Mouse (Mus musculus): ENCODE data around the gene Vps35l. TPM values are rescaled to one million over a fixed set of nuclear protein-coding genes. Genes with fewer than 3 reads are reported as not detected.
A peak's percentile ranks its signal among the peaks of the same experiment; 100 is the strongest.

Vps35l gene
- total and polyA plus RNA-seq, 2 experiments from 2014 or later, result 41.0 to 63.8 TPM

DNA sequence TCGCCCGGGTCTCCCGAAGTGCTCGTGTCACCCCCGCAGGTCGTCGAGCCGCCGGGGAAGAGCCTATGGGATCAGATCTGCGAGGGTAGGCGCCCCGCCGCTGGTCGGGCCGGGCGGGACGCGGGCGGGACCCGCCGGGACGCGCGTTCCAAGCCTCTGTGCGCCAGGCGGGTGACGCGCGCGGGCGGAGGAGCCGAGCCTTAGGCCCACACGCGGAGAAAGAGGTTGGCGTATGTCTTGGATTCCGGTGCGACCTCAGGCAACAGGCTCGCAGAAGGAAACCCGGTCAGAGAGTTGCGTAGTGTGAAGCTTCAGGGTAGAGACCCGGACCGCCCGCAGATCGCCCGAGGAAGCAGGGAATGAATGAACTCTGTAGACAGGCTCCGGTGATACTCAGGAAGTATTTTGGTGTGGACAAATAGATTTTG is 115.9 kb downstream of the Vps35l start, which contains the start of gene Knop1:
Gene Knop1, minus strand, starts transcription at position 378 of the 428 bp plus-strand sequence.
- Histone ChIP-seq H3K9ac (replicated peaks; ENCODE audit: low read depth, low read length) (peak within 1 kb of the TSS; percentile 70), H3K4me2 (ENCODE audit: low read depth, low read length) (peak within 1 kb of the TSS; percentile 93), H3K4me1 (ENCODE audit: control insufficient read depth, insufficient read depth) (peaks cover 11% of the 10 kb centered on the region), H3K27me3 (ENCODE audit: control insufficient read depth, insufficient read depth, low read length) (no peaks in the 10 kb centered on the region), H3K4me3 (ENCODE audit: low read depth, low read length) (peak within 1 kb of the TSS; percentile 79), H3K9me3 (replicated peaks; ENCODE audit: control insufficient read depth, low read length) (no peaks in the 10 kb centered on the region), H3K27ac (ENCODE audit: low read depth) (peak within 1 kb of the TSS; percentile 53), H3K36me3 (replicated peaks; ENCODE audit: control insufficient read depth, insufficient read depth, low read length) (peaks cover 15% of the 10 kb centered on the region)
- TF ChIP-seq EP300 (IDR thresholded peaks at IDR 0.05; ENCODE audit: low read depth), result no peak
- no peak for TF ChIP-seq CTCF (IDR thresholded peaks at IDR 0.05; ENCODE audit: low read depth)
- DNase-seq (ENCODE audit: low spot score) (no peak), ATAC-seq (ENCODE audit: insufficient read depth, low read depth) (peak; percentile 65)
- under 1% methylated on average over 46 of the region's 46 CpGs for WGBS

GRCm38 (mm10) chr7:118858640-118859039 is 118.6 kb downstream of the Vps35l start:
- H3K27ac ChIP-seq (ENCODE audit: low read depth), result no peak overlapping the region
- no peak overlapping the region for H3K4me2 ChIP-seq (ENCODE audit: low read depth, low read length)
- H3K4me3 ChIP-seq (ENCODE audit: low read depth, low read length), result no peak overlapping the region
- H3K36me3 ChIP-seq (replicated peaks; ENCODE audit: control insufficient read depth, insufficient read depth, low read length), result no peaks in the 10 kb centered on the region
- ATAC-seq (ENCODE audit: insufficient read depth, low read depth), result no peak
- no peak overlapping the region for H3K9ac ChIP-seq (replicated peaks; ENCODE audit: low read depth, low read length)
- H3K4me1 ChIP-seq (ENCODE audit: control insufficient read depth, insufficient read depth), result peaks cover 11% of the 10 kb centered on the region
- H3K27me3 ChIP-seq (ENCODE audit: control insufficient read depth, insufficient read depth, low read length), result no peaks in the 10 kb centered on the region
- H3K9me3 ChIP-seq (replicated peaks; ENCODE audit: control insufficient read depth, low read length), result no peaks in the 10 kb centered on the region
- TF ChIP-seq EP300 (IDR thresholded peaks at IDR 0.05; ENCODE audit: low read depth), result no peak
- no peak for TF ChIP-seq CTCF (IDR thresholded peaks at IDR 0.05; ENCODE audit: low read depth)
- WGBS, result 79% methylated on average over 1 of the region's 1 CpGs
- no peak for DNase-seq (ENCODE audit: low spot score)

- ATAC-seq (ENCODE audit: insufficient read depth, low read depth) (no peak), DNase-seq (ENCODE audit: low spot score) (no peak)
- Histone ChIP-seq H3K9ac (replicated peaks; ENCODE audit: low read depth, low read length) (no peak overlapping the region), H3K27me3 (ENCODE audit: control insufficient read depth, insufficient read depth, low read length) (no peaks in the 10 kb centered on the region), H3K27ac (ENCODE audit: low read depth) (no peak overlapping the region), H3K4me2 (ENCODE audit: low read depth, low read length) (no peak overlapping the region), H3K4me1 (ENCODE audit: control insufficient read depth, insufficient read depth) (no peaks in the 10 kb centered on the region), H3K9me3 (replicated peaks; ENCODE audit: control insufficient read depth, low read length) (no peaks in the 10 kb centered on the region), H3K36me3 (replicated peaks; ENCODE audit: control insufficient read depth, insufficient read depth, low read length) (no peaks in the 10 kb centered on the region), H3K4me3 (ENCODE audit: low read depth, low read length) (no peak overlapping the region)
- TF ChIP-seq EP300 (IDR thresholded peaks at IDR 0.05; ENCODE audit: low read depth) (no peak), CTCF (IDR thresholded peaks at IDR 0.05; ENCODE audit: low read depth) (no peak)
- WGBS, result 46% methylated on average over 2 of the region's 2 CpGs
Observed at GRCm38 (mm10) chr7:118865362-118865761, 125.3 kb downstream of the Vps35l start.

- Histone ChIP-seq H3K4me3 (ENCODE audit: low read depth, low read length) (no peak overlapping the region), H3K9me3 (replicated peaks; ENCODE audit: control insufficient read depth, low read length) (no peaks in the 10 kb centered on the region), H3K9ac (replicated peaks; ENCODE audit: low read depth, low read length) (no peak overlapping the region), H3K4me2 (ENCODE audit: low read depth, low read length) (no peak overlapping the region), H3K4me1 (ENCODE audit: control insufficient read depth, insufficient read depth) (no peaks in the 10 kb centered on the region), H3K27me3 (ENCODE audit: control insufficient read depth, insufficient read depth, low read length) (no peaks in the 10 kb centered on the region), H3K36me3 (replicated peaks; ENCODE audit: control insufficient read depth, insufficient read depth, low read length) (no peaks in the 10 kb centered on the region), H3K27ac (ENCODE audit: low read depth) (no peak overlapping the region)
- 85% methylated on average over 3 of the region's 3 CpGs for WGBS
- ATAC-seq (ENCODE audit: insufficient read depth, low read depth) (no peak), DNase-seq (ENCODE audit: low spot score) (no peak)
- TF ChIP-seq EP300 (IDR thresholded peaks at IDR 0.05; ENCODE audit: low read depth), result no peak
- TF ChIP-seq CTCF (IDR thresholded peaks at IDR 0.05; ENCODE audit: low read depth), result no peak; the same call in 1 of the 2 replicates
Observed at GRCm38 (mm10) chr7:118879466-118880029, 139.5 kb downstream of the Vps35l start.

- Histone ChIP-seq H3K9me3 (replicated peaks; ENCODE audit: control insufficient read depth, low read length) (no peaks in the 10 kb centered on the region), H3K4me3 (ENCODE audit: low read depth, low read length) (no peak overlapping the region), H3K36me3 (replicated peaks; ENCODE audit: control insufficient read depth, insufficient read depth, low read length) (no peaks in the 10 kb centered on the region), H3K4me1 (ENCODE audit: control insufficient read depth, insufficient read depth) (no peaks in the 10 kb centered on the region), H3K27me3 (ENCODE audit: control insufficient read depth, insufficient read depth, low read length) (no peaks in the 10 kb centered on the region), H3K9ac (replicated peaks; ENCODE audit: low read depth, low read length) (no peak overlapping the region), H3K27ac (ENCODE audit: low read depth) (no peak overlapping the region), H3K4me2 (ENCODE audit: low read depth, low read length) (no peak overlapping the region)
- DNase-seq (ENCODE audit: low spot score) (no peak), ATAC-seq (ENCODE audit: insufficient read depth, low read depth) (no peak)
- no peak for TF ChIP-seq CTCF (IDR thresholded peaks at IDR 0.05; ENCODE audit: low read depth)
- TF ChIP-seq EP300 (IDR thresholded peaks at IDR 0.05; ENCODE audit: low read depth), result no peak
- WGBS, result 54% methylated on average over 4 of the region's 4 CpGs
Observed at GRCm38 (mm10) chr7:118883957-118884356, 143.9 kb downstream of the Vps35l start.

- Histone ChIP-seq H3K4me3 (ENCODE audit: low read depth, low read length) (no peak overlapping the region), H3K27me3 (ENCODE audit: control insufficient read depth, insufficient read depth, low read length) (no peaks in the 10 kb centered on the region), H3K27ac (ENCODE audit: low read depth) (no peak overlapping the region), H3K4me2 (ENCODE audit: low read depth, low read length) (no peak overlapping the region), H3K36me3 (replicated peaks; ENCODE audit: control insufficient read depth, insufficient read depth, low read length) (no peaks in the 10 kb centered on the region), H3K9ac (replicated peaks; ENCODE audit: low read depth, low read length) (no peak overlapping the region), H3K9me3 (replicated peaks; ENCODE audit: control insufficient read depth, low read length) (no peaks in the 10 kb centered on the region), H3K4me1 (ENCODE audit: control insufficient read depth, insufficient read depth) (no peaks in the 10 kb centered on the region)
- 70% methylated on average over 4 of the region's 4 CpGs for WGBS
- DNase-seq (ENCODE audit: low spot score) (no peak), ATAC-seq (ENCODE audit: insufficient read depth, low read depth) (no peak)
- TF ChIP-seq EP300 (IDR thresholded peaks at IDR 0.05; ENCODE audit: low read depth) (no peak), CTCF (IDR thresholded peaks at IDR 0.05; ENCODE audit: low read depth) (no peak)
Observed at GRCm38 (mm10) chr7:118884969-118885368, 144.9 kb downstream of the Vps35l start.
